Mouse (Mus musculus): ENCODE results near the gene Ddx25.

Ddx25 gene

GRCm38 (mm10) chr9:35541488-35541887 is 16.8 kb downstream of the Ddx25 start:
- DNase-seq (ENCODE audit: low spot score) = peak; percentile 51

- DNase-seq (ENCODE audit: low spot score) = no peak
Measured at GRCm38 (mm10) chr9:35541024-35541423, 17.3 kb downstream of the Ddx25 start.

DNA sequence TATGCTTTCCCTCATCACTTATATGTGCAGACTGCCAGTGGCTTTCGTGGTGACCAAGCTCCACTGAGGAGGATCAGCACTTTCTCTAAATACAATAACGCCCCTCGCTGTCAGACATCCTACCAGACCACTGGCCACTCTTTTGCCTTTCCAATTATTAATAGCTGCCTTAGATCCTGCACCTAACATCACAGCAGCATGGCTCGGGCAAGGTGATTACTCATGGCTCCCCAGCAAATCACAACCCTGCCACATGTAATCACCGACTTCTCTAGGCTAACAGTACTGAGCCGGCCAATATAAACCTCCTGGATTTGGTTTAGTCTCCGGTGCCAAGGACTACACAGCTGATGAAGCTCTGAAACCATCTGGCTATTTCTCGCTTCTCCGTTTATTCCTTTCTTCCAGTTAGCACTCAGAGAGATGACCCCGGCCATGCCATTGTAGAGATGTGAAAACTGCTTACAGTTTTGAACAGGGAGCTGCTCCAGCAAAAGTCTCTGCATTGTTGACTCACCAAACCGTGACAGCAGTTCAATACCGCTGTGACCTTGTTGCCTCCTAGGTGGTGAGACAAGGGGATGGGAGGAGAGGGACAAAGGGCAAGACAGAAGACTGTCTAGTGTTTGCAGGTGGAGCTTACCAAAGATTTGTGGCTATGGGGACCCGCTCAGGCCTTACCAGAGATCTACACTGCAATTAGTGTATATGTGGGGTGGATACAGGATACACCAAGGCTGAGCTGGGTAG is 19.2 kb downstream of the Ddx25 start:
- DNase-seq (ENCODE audit: low spot score) = no peak

GRCm38 (mm10) chr9:35535876-35536275 is 22.5 kb downstream of the Ddx25 start:
- no peak for DNase-seq (ENCODE audit: low spot score)

DNA sequence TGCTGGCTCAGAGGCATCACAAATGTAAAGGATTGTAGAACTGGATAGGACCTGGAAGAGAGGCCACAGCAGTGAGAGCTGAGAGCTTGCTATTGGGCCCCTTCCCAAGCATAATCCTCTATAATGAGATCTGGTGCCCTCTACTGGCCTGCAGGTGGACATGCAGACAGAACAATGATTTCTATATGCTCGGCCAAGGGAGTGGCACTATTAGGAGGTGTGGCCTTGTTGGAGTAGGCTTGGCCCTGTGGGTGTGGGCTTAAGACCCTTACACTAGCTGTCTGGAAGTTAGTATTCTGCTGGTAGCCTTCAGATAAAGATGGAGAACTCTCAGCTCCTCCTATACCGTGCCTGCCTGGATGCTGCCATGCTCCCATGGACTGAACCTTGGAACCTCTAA is 23.2 kb downstream of the Ddx25 start:
- DNase-seq (ENCODE audit: low spot score) = no peak

GRCm38 (mm10) chr9:35533266-35533665 is 25.1 kb downstream of the Ddx25 start:
- no peak for DNase-seq (ENCODE audit: low spot score)

- DNase-seq (ENCODE audit: low spot score) = no peak
Measured at GRCm38 (mm10) chr9:35529796-35530195, 28.5 kb downstream of the Ddx25 start.

- DNase-seq (ENCODE audit: low spot score) = no peak
Measured at GRCm38 (mm10) chr9:35529141-35529540, 29.2 kb downstream of the Ddx25 start.

GRCm38 (mm10) chr9:35523941-35524411 is 34.4 kb downstream of the Ddx25 start:
- peak; percentile 51 for DNase-seq (ENCODE audit: low spot score)

- no peak for DNase-seq (ENCODE audit: low spot score)
Measured at GRCm38 (mm10) chr9:35523541-35523940, 34.8 kb downstream of the Ddx25 start.

GRCm38 (mm10) chr9:35522821-35523515 is 35.4 kb downstream of the Ddx25 start:
- no peak for DNase-seq (ENCODE audit: low spot score)

DNA sequence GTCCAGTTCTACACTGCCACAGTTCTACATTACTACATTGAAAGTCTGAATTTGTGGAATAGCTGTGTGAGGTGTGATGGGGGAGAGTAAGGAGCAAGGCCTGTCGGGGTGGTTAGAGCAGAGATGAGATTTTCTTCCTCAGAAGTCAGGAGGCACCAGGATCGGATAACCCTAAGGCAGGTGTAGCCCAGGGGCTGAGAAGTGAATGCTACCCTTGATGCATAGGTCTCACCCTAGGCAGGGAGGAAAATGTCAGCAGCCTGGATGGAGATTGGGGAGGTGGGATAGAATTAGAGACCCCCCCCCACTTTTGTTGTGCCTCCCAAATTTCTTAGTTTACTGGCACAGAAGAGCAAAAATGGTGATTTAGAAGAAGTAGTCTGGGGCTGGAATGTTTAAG is 36.1 kb downstream of the Ddx25 start:
- DNase-seq (ENCODE audit: low spot score) = no peak

- no peak for DNase-seq (ENCODE audit: low spot score)
Measured at GRCm38 (mm10) chr9:35520631-35521348, 37.5 kb downstream of the Ddx25 start.

DNA sequence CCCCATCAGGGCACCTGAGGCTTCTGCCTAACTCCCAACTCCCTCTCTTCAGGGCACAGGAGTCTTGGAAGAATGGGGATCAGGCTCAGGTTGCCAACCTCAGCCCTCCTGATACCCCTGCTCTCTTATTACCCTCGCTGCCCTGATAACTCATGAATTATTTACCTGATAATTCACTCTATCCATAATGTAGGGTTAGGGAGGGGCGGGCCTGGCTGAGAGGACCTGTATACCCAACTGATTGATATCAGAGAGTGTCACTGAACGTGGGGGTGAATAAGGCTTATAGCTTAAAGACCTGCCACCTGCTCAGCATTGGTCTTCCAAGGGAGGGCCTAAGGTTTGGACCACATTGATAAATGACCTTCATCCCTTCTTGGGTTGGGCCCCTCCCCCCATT is 40.2 kb downstream of the Ddx25 start, which contains the start of gene Gm1113:
Gene Gm1113 (minus strand): TSS at position 101 of the 400 bp plus-strand sequence.
- no peak for DNase-seq (ENCODE audit: low spot score)

DNA sequence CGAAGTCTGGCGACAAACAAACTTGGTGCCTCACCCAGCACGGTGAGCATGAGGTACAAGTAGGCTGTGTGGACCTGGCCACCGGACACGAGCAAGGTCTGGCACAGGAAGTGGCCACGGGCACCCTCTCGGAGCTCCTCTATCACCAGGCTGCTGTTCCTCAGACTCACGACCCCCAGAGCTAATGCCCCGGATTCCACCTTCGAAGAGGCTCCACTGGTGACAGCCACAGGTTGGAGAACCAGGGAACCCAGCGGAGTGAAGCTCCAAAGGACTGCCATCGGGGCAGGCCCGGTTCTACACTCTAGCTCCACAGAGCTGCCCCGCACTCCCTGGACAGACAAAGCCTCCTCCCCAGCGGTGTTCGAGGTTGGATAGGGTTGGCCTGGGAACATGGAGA is 41.6 kb downstream of the Ddx25 start:
- DNase-seq (ENCODE audit: low spot score) = no peak

DNA sequence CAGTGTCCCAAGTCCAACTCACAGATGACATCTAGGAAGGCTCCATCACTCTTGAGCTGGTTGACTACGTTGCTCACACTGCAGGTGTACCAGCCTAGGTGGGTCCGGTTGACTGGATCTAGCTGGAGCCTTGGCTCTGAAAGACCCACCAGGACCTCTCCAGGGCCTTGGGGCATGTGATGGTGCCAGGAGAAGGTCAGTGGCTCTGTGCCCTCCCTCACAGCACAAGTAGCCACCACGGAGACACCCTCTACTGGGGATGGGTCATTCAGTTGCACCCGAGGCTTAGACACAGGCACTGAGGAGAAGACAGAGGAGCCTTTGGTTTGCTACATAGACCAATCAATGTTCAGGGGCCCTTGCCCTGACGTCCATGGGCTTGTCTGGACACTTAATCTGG is 42.1 kb downstream of the Ddx25 start:
- no peak for DNase-seq (ENCODE audit: low spot score)

GRCm38 (mm10) chr9:35513900-35514299 is 44.4 kb downstream of the Ddx25 start:
- no peak for DNase-seq (ENCODE audit: low spot score)

DNA sequence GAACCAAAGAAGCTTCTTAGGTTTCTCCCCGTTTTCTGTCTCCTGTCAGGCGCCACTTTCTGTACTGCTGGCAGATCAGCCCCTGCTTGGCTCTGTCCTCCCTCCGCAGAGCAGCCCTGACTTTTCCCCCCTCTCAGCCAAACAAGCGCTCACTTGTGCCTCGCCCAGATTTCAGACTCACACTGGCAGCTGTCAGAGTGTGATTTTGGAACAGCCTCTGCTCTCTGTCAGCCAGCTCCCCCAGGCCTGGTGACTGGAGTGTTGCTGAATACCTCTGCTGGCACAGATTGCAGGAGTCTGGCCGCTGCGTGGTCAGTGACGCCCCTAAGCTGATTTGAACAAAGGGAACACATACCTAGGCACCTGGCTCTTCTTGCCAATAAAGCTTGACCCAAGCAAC is 50.1 kb downstream of the Ddx25 start:
- peak; percentile 45 for DNase-seq (ENCODE audit: low spot score)

DNA sequence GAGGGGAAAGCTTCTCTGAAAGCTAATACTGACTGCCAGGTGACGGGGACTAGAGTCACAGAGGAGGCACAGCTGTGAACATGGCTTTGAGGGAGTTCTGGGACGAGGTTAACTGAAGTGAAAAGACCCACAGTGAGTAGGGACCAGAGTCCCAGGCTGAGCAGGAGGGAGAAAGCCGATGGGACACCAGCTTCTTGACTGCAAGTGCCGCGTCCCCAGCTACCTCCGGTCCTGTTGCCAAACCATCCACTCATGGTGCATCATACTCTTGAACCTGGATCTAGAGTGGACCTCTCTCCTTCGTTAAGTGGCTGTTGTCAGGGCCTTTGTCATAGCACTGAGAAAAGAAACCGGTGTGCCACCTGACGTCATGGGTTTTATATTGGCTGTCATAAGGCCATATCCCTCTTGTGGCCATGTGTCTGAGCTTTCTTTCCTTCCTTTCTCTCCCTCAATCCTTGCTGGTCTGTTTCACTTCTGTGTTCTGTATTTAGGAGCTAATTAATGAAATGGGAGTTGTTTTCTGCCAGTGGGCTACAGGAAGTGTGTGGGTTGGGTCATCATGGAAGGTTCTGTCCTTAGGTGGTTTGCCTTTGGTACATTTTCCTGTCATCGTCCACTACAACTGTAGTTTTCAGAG is 55.8 kb downstream of the Ddx25 start:
- DNase-seq (ENCODE audit: low spot score) = no peak

- no peak for DNase-seq (ENCODE audit: low spot score)
Measured at GRCm38 (mm10) chr9:35499946-35500345, 58.4 kb downstream of the Ddx25 start.

DNA sequence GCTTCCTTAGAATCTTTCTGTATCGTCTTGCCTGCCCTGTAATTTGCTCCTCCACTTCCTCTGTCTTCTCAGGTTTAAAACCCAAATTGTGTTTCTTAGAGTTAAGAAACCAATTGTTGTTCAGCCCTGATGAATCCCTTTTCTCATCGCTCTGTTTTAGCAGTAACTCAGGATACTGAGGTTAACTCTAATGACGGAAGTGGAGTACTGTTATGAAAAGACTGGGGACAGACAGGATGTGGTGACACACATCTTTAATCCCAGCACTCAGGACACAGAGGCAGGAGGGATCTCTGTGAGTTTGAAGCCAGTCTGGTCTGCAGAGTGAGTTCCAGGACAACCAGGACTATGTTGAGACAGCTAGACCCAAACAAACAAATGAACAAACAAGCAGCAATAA is 62.9 kb downstream of the Ddx25 start:
- no peak for DNase-seq (ENCODE audit: low spot score)

- DNase-seq (ENCODE audit: low spot score) = no peak
Measured at GRCm38 (mm10) chr9:35494937-35495336, 63.4 kb downstream of the Ddx25 start.

Data from layer of hippocampus, adult 9-10 months (tissue).